Mouse (Mus musculus): ENCODE measurements around the gene Ncapd2. TPM values are rescaled to one million over a fixed set of nuclear protein-coding genes. Genes with fewer than 3 reads are reported as not detected.
A peak's percentile ranks its signal among the peaks of the same experiment; 100 is the strongest.

Gene Ncapd2
- polyA plus RNA-seq, 1 experiment from 2014 or later, result 135 TPM

- Histone ChIP-seq H3K27ac (ENCODE audit: low read length) (no peak overlapping the region), H3K4me2 (ENCODE audit: low read depth, low read length) (no peak overlapping the region), H3K4me3 (ENCODE audit: low read length) (no peak overlapping the region), H3K9me3 (ENCODE audit: control insufficient read depth, low read length) (no peaks in the 10 kb centered on the region), H3K4me1 (replicated peaks; ENCODE audit: control insufficient read depth, insufficient read depth, low read length) (peaks cover 6% of the 10 kb centered on the region; the same call in 1 of the 2 replicates), H3K27me3 (ENCODE audit: control insufficient read depth, insufficient read depth, low read depth, low read length) (peaks cover 2% of the 10 kb centered on the region; the same call in 1 of the 2 replicates), H3K9ac (ENCODE audit: low read length) (no peak overlapping the region), H3K36me3 (ENCODE audit: control insufficient read depth, insufficient read depth, low read length) (no peaks in the 10 kb centered on the region)
- 77% methylated on average over 11 of the region's 11 CpGs for WGBS
- ATAC-seq (ENCODE audit: low read depth), result no peak
Measured at GRCm38 (mm10) chr6:125217899-125218298, 26.4 kb upstream of the Ncapd2 start.

- H3K36me3 ChIP-seq (ENCODE audit: control insufficient read depth, insufficient read depth, low read length), result no peaks in the 10 kb centered on the region
- H3K9me3 ChIP-seq (ENCODE audit: control insufficient read depth, low read length), result no peaks in the 10 kb centered on the region
- peaks cover 2% of the 10 kb centered on the region; the same call in 1 of the 2 replicates for H3K27me3 ChIP-seq (ENCODE audit: control insufficient read depth, insufficient read depth, low read depth, low read length)
- ATAC-seq (ENCODE audit: low read depth), result no peak
- no peak overlapping the region for H3K9ac ChIP-seq (ENCODE audit: low read length)
- no peak overlapping the region for H3K4me3 ChIP-seq (ENCODE audit: low read length)
- no peak overlapping the region for H3K4me2 ChIP-seq (ENCODE audit: low read depth, low read length)
- WGBS, result 74% methylated on average over 2 of the region's 2 CpGs
- no peak overlapping the region for H3K27ac ChIP-seq (ENCODE audit: low read length)
- peaks cover 6% of the 10 kb centered on the region; the same call in 1 of the 2 replicates for H3K4me1 ChIP-seq (replicated peaks; ENCODE audit: control insufficient read depth, insufficient read depth, low read length)
Measured at GRCm38 (mm10) chr6:125216898-125217297, 25.4 kb upstream of the Ncapd2 start.

DNA sequence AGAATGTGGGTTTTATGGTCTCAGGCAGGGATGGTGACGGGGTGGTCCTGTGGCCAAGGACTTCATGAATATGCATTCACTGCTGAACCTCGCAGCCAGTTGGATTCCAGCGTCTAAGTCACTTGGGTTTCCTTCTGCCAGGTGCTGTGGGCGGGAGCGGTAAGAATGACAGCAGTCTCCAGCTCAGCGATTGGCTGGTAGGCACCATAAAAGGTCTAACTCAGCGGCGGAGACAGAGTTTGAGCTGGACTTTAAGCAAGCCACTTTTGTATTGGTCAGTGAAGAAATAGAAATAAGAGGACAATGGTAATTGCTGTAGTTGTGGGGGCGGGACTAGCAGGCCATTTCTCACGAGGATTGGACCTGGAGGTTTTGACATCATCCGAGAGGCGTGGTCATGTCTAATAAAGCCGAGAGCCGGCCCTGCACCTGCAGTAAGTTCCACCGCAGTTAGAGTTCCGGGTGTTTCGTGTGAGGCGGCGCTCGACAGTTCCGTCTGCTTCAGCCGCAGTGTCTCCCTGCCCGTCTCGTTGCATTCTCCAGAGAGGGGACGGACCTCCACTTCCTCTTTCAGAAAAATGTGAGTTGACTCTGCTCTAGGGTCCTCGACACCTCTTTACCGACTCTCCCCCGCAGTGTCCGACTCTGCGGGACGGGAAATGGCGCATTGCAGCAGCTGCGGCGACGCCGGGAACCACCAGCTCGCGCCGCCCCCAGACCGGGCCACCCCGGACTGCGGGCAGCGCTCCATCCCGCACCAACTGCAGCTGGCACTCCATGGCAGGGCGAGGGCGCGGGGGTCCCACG, 23.9 kb upstream of the Ncapd2 start, which contains the start of gene Vamp1:
Gene Vamp1, plus strand, starts transcription at position 404 of the 807 bp plus-strand sequence.
- H3K9me3 ChIP-seq (ENCODE audit: control insufficient read depth, low read length), result no peaks in the 10 kb centered on the region
- peak within 1 kb of the TSS; percentile 72 for H3K27ac ChIP-seq (ENCODE audit: low read length)
- peaks cover 2% of the 10 kb centered on the region; the same call in 1 of the 2 replicates for H3K27me3 ChIP-seq (ENCODE audit: control insufficient read depth, insufficient read depth, low read depth, low read length)
- peaks cover 6% of the 10 kb centered on the region; the same call in 1 of the 2 replicates for H3K4me1 ChIP-seq (replicated peaks; ENCODE audit: control insufficient read depth, insufficient read depth, low read length)
- WGBS, result under 1% methylated on average over 48 of the region's 48 CpGs
- peak within 1 kb of the TSS; percentile 96 for H3K4me2 ChIP-seq (ENCODE audit: low read depth, low read length)
- no peaks in the 10 kb centered on the region for H3K36me3 ChIP-seq (ENCODE audit: control insufficient read depth, insufficient read depth, low read length)
- peak within 1 kb of the TSS; percentile 78 for H3K4me3 ChIP-seq (ENCODE audit: low read length)
- peak; percentile 97 for ATAC-seq (ENCODE audit: low read depth)
- peak within 1 kb of the TSS; percentile 79 for H3K9ac ChIP-seq (ENCODE audit: low read length)

DNA sequence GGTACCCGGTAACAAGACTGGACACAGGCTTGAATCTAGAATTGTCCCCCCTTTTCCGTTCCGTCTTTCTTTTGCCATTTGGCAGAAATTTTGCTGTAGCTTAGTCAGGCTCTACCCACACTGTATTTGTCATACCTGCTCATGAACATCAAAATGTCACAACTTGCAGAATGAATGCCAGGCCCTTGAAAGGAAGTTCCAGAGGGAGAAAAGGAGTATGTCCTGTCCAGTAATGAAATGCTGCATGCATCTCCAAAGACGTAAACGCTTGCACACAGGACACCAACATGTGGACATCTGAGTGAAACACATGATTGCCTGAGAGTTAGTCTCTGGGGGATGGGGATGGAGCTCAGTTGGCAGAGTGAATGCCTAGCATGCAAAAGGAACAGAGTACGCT, 22.2 kb upstream of the Ncapd2 start:
- no peaks in the 10 kb centered on the region for H3K36me3 ChIP-seq (ENCODE audit: control insufficient read depth, insufficient read depth, low read length)
- H3K9ac ChIP-seq (ENCODE audit: low read length), result no peak overlapping the region
- WGBS, result 79% methylated on average over 6 of the region's 6 CpGs
- peaks cover 6% of the 10 kb centered on the region; the same call in 1 of the 2 replicates for H3K4me1 ChIP-seq (replicated peaks; ENCODE audit: control insufficient read depth, insufficient read depth, low read length)
- H3K4me3 ChIP-seq (ENCODE audit: low read length), result no peak overlapping the region
- no peak for ATAC-seq (ENCODE audit: low read depth)
- peaks cover 2% of the 10 kb centered on the region; the same call in 1 of the 2 replicates for H3K27me3 ChIP-seq (ENCODE audit: control insufficient read depth, insufficient read depth, low read depth, low read length)
- no peak overlapping the region for H3K4me2 ChIP-seq (ENCODE audit: low read depth, low read length)
- no peak overlapping the region for H3K27ac ChIP-seq (ENCODE audit: low read length)
- H3K9me3 ChIP-seq (ENCODE audit: control insufficient read depth, low read length), result no peaks in the 10 kb centered on the region; the same call in 1 of the 2 replicates

DNA sequence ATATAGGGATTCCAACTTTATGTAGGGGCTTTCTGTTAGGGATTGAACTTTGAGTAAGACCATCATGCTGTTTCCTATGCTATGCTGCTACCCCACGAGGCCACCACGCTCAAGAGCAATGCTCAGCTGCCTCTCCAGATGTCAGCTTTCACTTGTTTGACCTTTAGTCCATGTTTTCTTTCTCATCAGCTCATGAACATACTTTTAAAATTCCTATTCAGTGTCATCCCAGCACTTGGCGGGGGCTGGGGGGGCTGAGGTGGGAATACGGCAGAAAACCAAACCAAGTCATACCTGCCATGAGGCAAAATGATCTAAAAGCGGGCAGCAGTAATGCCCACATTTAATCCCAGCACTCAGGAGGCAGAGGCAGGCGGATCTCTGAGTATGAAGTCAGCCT, 21.6 kb upstream of the Ncapd2 start:
- peaks cover 6% of the 10 kb centered on the region; the same call in 1 of the 2 replicates for H3K4me1 ChIP-seq (replicated peaks; ENCODE audit: control insufficient read depth, insufficient read depth, low read length)
- no peak overlapping the region for H3K9ac ChIP-seq (ENCODE audit: low read length)
- peaks cover 2% of the 10 kb centered on the region; the same call in 1 of the 2 replicates for H3K27me3 ChIP-seq (ENCODE audit: control insufficient read depth, insufficient read depth, low read depth, low read length)
- no peaks in the 10 kb centered on the region for H3K36me3 ChIP-seq (ENCODE audit: control insufficient read depth, insufficient read depth, low read length)
- no peaks in the 10 kb centered on the region; the same call in 1 of the 2 replicates for H3K9me3 ChIP-seq (ENCODE audit: control insufficient read depth, low read length)
- H3K4me2 ChIP-seq (ENCODE audit: low read depth, low read length), result no peak overlapping the region
- no peak overlapping the region for H3K4me3 ChIP-seq (ENCODE audit: low read length)
- H3K27ac ChIP-seq (ENCODE audit: low read length), result no peak overlapping the region
- no peak for ATAC-seq (ENCODE audit: low read depth)
- WGBS, result 66% methylated on average over 6 of the region's 6 CpGs

DNA sequence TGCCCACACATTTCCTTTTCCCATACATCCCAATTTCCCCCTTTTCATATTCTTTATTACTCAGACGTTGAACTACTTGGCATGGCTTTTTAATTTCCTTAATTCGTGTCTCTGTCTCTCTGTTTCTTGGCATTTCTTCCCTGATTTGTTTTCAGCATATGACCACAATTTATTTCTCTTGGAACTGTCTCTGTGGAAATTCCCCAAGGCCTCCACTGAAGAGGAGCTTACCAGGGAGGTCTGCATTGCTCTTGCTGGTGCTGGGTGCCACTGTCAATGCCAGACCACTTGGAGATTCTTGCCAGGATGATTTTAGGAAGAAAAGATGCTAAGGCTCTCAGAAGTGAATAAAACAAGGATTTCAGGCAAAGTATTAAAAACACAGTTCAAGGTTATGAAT, 21.1 kb upstream of the Ncapd2 start:
- ATAC-seq (ENCODE audit: low read depth), result no peak
- no peaks in the 10 kb centered on the region for H3K36me3 ChIP-seq (ENCODE audit: control insufficient read depth, insufficient read depth, low read length)
- H3K9me3 ChIP-seq (ENCODE audit: control insufficient read depth, low read length), result no peaks in the 10 kb centered on the region; the same call in 1 of the 2 replicates
- H3K9ac ChIP-seq (ENCODE audit: low read length), result no peak overlapping the region
- no peak overlapping the region for H3K27ac ChIP-seq (ENCODE audit: low read length)
- no peak overlapping the region for H3K4me3 ChIP-seq (ENCODE audit: low read length)
- peaks cover 2% of the 10 kb centered on the region; the same call in 1 of the 2 replicates for H3K27me3 ChIP-seq (ENCODE audit: control insufficient read depth, insufficient read depth, low read depth, low read length)
- H3K4me1 ChIP-seq (replicated peaks; ENCODE audit: control insufficient read depth, insufficient read depth, low read length), result peaks cover 6% of the 10 kb centered on the region; the same call in 1 of the 2 replicates
- WGBS, result 23% methylated on average over 2 of the region's 2 CpGs
- no peak overlapping the region for H3K4me2 ChIP-seq (ENCODE audit: low read depth, low read length)

DNA sequence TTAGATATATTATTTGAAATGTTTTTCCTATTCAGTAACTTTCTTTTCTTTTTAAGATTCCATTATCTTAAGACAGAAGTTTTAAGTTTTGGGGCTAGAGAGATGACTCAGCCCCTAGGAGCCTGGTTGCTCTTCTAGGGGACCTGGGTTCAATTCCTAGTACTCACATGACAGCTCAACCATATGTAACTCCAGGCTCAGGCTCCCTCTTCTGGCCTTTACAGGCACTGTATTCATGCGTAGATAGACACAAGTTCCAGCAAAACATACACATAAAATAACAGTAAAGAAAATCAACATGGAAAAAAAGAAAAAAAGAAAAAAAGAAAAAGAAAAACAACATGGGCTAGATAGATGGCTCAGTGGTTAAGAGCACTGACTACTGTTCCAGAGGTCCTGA, 18.9 kb upstream of the Ncapd2 start:
- ATAC-seq (ENCODE audit: low read depth), result no peak
- Histone ChIP-seq H3K4me1 (replicated peaks; ENCODE audit: control insufficient read depth, insufficient read depth, low read length) (no peaks in the 10 kb centered on the region), H3K9me3 (ENCODE audit: control insufficient read depth, low read length) (no peaks in the 10 kb centered on the region; the same call in 1 of the 2 replicates), H3K27me3 (ENCODE audit: control insufficient read depth, insufficient read depth, low read depth, low read length) (peaks cover 2% of the 10 kb centered on the region; the same call in 1 of the 2 replicates), H3K9ac (ENCODE audit: low read length) (no peak overlapping the region), H3K36me3 (ENCODE audit: control insufficient read depth, insufficient read depth, low read length) (no peaks in the 10 kb centered on the region), H3K4me3 (ENCODE audit: low read length) (no peak overlapping the region), H3K27ac (ENCODE audit: low read length) (no peak overlapping the region), H3K4me2 (ENCODE audit: low read depth, low read length) (no peak overlapping the region)
- WGBS, result 76% methylated on average over 1 of the region's 1 CpGs

- no peak overlapping the region for H3K4me2 ChIP-seq (ENCODE audit: low read depth, low read length)
- WGBS, result 81% methylated on average over 5 of the region's 5 CpGs
- peaks cover 9% of the 10 kb centered on the region for H3K4me1 ChIP-seq (replicated peaks; ENCODE audit: control insufficient read depth, insufficient read depth, low read length)
- H3K9me3 ChIP-seq (ENCODE audit: control insufficient read depth, low read length), result no peaks in the 10 kb centered on the region
- no peak overlapping the region for H3K9ac ChIP-seq (ENCODE audit: low read length)
- H3K27me3 ChIP-seq (ENCODE audit: control insufficient read depth, insufficient read depth, low read depth, low read length), result no peaks in the 10 kb centered on the region
- peaks cover 3% of the 10 kb centered on the region; the same call in 1 of the 2 replicates for H3K36me3 ChIP-seq (ENCODE audit: control insufficient read depth, insufficient read depth, low read length)
- H3K4me3 ChIP-seq (ENCODE audit: low read length), result no peak overlapping the region
- no peak for ATAC-seq (ENCODE audit: low read depth)
- no peak overlapping the region for H3K27ac ChIP-seq (ENCODE audit: low read length)
Measured at GRCm38 (mm10) chr6:125197166-125197565, 5.7 kb upstream of the Ncapd2 start.

DNA sequence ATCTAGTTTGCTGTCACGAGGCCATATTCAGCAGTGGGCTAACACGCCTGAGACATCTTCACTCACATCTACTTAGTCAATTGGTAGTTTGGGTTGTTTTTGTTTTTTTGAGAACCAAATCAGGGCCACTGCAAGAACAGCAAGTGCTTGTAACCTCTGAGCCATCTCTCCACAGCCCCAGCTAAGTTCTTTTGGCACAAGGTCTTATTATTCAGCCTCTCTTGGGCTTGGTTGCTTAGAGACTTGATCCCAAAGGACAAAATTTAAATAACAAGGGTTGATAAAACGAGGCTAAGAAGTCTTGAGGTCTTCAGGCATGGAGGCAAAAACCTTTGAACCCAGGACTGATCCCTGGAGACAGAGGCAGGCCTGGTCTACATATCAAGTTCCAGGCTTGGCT, 4.8 kb upstream of the Ncapd2 start:
- 78% methylated on average over 3 of the region's 3 CpGs for WGBS
- Histone ChIP-seq H3K36me3 (ENCODE audit: control insufficient read depth, insufficient read depth, low read length) (peaks cover 3% of the 10 kb centered on the region; the same call in 1 of the 2 replicates), H3K4me1 (replicated peaks; ENCODE audit: control insufficient read depth, insufficient read depth, low read length) (peaks cover 9% of the 10 kb centered on the region), H3K27ac (ENCODE audit: low read length) (no peak overlapping the region), H3K4me3 (ENCODE audit: low read length) (no peak overlapping the region), H3K4me2 (ENCODE audit: low read depth, low read length) (no peak overlapping the region), H3K9me3 (ENCODE audit: control insufficient read depth, low read length) (no peaks in the 10 kb centered on the region), H3K9ac (ENCODE audit: low read length) (no peak overlapping the region), H3K27me3 (ENCODE audit: control insufficient read depth, insufficient read depth, low read depth, low read length) (no peaks in the 10 kb centered on the region)
- no peak for ATAC-seq (ENCODE audit: low read depth)
